Mouse (Mus musculus) ES-Bruce4 (cell line): ENCODE measurements around the gene Ddx59. TPM values are rescaled to one million over a fixed set of nuclear protein-coding genes. Genes with fewer than 3 reads are reported as not detected.

Experiments
- H3K27ac ChIP-seq: 2 replicates; pipeline ENCODE4 v1.5.1; 2012; ENCODE audit warnings: low read length, inconsistent platforms; ENCODE audit not compliant: insufficient read depth
- H3K27me3 ChIP-seq: 2 replicates; pipeline ENCODE4 v1.6.1; 2012; ENCODE audit warnings: mild to moderate bottlenecking, low read length, inconsistent platforms; ENCODE audit not compliant: control insufficient read depth, poor library complexity, insufficient read depth, severe bottlenecking
- H3K36me3 ChIP-seq: 2 replicates; pipeline ENCODE4 v1.6.1; 2012; ENCODE audit warnings: inconsistent platforms, mild to moderate bottlenecking, low read length, moderate library complexity; ENCODE audit not compliant: control insufficient read depth, poor library complexity, insufficient read depth, severe bottlenecking
- H3K4me1 ChIP-seq: one replicate; pipeline ENCODE4 v1.8.1; 2011; ENCODE audit warnings: low read length; ENCODE audit not compliant: control insufficient read depth, insufficient read depth
- H3K4me3 ChIP-seq: 2 replicates; pipeline ENCODE4 v1.5.1; 2011; ENCODE audit warnings: low read depth, mild to moderate bottlenecking, low read length
- H3K9ac ChIP-seq: 2 replicates; pipeline ENCODE4 v1.6.1; 2012; ENCODE audit warnings: low read depth, mild to moderate bottlenecking, inconsistent platforms; ENCODE audit not compliant: poor library complexity, severe bottlenecking
- H3K9me3 ChIP-seq: replicated peaks from 2 replicates; pipeline ENCODE4 v1.6.1; 2012; ENCODE audit warnings: mild to moderate bottlenecking, low read length, inconsistent platforms; ENCODE audit not compliant: control insufficient read depth, poor library complexity, insufficient read depth, severe bottlenecking
- CTCF ChIP-seq: IDR thresholded peaks from one replicate; pipeline ENCODE4 v1.8.1; 2011; ENCODE audit warnings: low read depth, low read length
- EP300 ChIP-seq: IDR thresholded peaks from 2 replicates; pipeline ENCODE4 v1.6.1; 2011; ENCODE audit warnings: low read depth, low read length; ENCODE audit not compliant: insufficient read depth
- POLR2A ChIP-seq: IDR thresholded peaks from one replicate; pipeline ENCODE4 v1.8.1; 2011; ENCODE audit warnings: low read length; ENCODE audit not compliant: insufficient read depth
- polyA plus RNA-seq: library from polyadenylated mRNA; stranded (reverse); fragments of >200 nt; gene quantifications from 2 replicates; pipeline ENCODE4 v1.2.4, GENCODE M21; 2011; ENCODE audit warnings: low read depth; ENCODE audit not compliant: missing spikeins, insufficient read depth, insufficient read length

Ddx59 gene
- polyA plus RNA-seq, 1 experiment, result 22.0 TPM

DNA sequence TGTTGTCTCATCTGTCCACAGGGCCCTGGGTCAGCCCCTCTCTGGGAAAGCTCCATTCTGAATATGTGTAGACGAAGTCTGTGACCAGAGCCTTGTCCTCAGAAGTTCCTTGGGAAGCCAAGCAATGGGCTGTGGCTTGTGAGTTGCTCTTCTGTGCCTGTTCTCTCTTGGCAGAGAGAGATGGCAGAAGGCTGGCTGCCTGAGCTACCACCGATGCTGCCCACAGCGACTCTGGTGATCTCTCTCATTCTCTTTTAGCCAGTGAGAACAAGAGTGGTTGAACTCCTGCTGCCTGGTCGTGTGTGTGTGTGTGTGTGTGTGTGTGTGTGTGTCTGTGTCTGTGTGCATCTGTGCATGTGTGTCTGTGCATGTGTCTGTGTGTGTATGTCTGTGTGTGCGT is 37.4 kb downstream of the Ddx59 start:
- Histone ChIP-seq H3K27ac (no peak overlapping the region), H3K9me3 (no peaks in the 10 kb centered on the region), H3K27me3 (no peaks in the 10 kb centered on the region), H3K4me3 (no peak overlapping the region), H3K9ac (no peak overlapping the region), H3K4me1 (no peaks in the 10 kb centered on the region), H3K36me3 (no peaks in the 10 kb centered on the region)
- TF ChIP-seq CTCF (no peak), POLR2A (no peak), EP300 (no peak)

DNA sequence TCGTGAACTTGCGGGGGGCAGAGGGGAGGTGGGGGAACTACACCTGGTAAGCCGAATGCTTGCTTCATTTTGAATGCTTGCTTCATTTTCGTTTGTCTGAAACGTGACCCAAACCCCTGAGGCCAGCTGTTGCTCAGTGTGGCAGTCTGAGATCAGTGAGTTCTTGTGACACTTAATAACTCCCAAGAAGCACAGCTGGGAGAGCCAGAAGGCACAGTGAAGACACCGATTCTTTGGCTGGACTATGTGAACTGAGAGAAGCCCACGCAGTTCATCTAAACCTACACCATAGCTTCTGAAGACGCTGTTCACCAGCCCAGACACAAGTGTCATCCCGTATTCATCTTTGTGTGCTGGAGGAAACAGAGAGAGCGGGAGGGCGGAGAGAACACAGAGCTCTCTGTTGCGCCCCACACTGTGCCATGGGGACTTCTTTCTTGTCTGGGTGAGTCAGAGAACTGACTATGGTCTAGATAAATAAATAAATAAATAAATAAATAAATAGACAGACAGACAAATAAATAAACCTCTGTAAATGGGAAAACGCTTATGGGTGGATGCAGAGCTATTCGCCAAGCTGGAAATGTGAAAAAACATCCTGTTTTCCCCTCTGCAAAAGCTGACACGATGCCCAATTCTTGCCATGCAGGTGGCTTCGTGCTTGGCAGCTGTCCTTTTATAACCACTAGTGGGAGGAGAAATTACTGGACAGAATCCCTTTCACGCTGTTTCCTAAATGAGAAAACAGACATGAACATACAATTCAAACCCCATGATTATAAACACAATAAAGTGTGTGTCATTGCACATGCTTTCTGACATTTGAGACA is 40.9 kb downstream of the Ddx59 start:
- Histone ChIP-seq H3K9ac (no peak overlapping the region), H3K4me1 (peaks cover 2% of the 10 kb centered on the region), H3K36me3 (no peaks in the 10 kb centered on the region), H3K27me3 (no peaks in the 10 kb centered on the region), H3K27ac (no peak overlapping the region), H3K9me3 (no peaks in the 10 kb centered on the region), H3K4me3 (no peak overlapping the region)
- no peak for TF ChIP-seq EP300
- no peak for TF ChIP-seq CTCF

GRCm38 (mm10) chr1:136456741-136457140 is 41.7 kb downstream of the Ddx59 start:
- H3K27me3 ChIP-seq, result no peaks in the 10 kb centered on the region
- H3K4me3 ChIP-seq, result no peak overlapping the region
- no peaks in the 10 kb centered on the region for H3K9me3 ChIP-seq
- peaks cover 2% of the 10 kb centered on the region for H3K4me1 ChIP-seq
- H3K36me3 ChIP-seq, result no peaks in the 10 kb centered on the region
- TF ChIP-seq EP300 (no peak), CTCF (no peak)
- no peak overlapping the region for H3K27ac ChIP-seq
- no peak overlapping the region for H3K9ac ChIP-seq

DNA sequence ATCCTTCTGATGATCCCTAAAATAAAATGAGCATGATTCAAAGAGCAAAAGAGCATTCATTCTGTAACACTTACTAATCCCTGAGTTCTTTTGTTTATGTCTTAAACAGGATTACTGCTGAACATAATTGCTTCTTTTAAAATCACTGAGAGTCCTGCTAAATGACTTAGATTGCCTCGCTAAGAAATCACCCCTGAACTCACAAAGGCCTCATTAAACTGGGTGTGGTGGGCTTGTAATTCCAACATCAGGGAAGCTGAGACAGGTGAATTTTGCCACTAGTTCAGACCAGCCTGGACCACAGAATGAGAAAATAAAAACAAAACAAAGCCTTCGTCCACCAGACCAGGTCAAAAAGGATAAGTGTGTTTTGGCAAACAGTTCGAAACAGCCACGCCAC is 42.3 kb downstream of the Ddx59 start:
- no peak overlapping the region for H3K4me3 ChIP-seq
- no peaks in the 10 kb centered on the region for H3K9me3 ChIP-seq
- H3K36me3 ChIP-seq, result no peaks in the 10 kb centered on the region
- H3K27ac ChIP-seq, result no peak overlapping the region
- no peaks in the 10 kb centered on the region for H3K27me3 ChIP-seq
- no peak overlapping the region for H3K9ac ChIP-seq
- no peak for TF ChIP-seq EP300
- TF ChIP-seq CTCF, result no peak
- no peak for TF ChIP-seq POLR2A
- peaks cover 2% of the 10 kb centered on the region for H3K4me1 ChIP-seq

DNA sequence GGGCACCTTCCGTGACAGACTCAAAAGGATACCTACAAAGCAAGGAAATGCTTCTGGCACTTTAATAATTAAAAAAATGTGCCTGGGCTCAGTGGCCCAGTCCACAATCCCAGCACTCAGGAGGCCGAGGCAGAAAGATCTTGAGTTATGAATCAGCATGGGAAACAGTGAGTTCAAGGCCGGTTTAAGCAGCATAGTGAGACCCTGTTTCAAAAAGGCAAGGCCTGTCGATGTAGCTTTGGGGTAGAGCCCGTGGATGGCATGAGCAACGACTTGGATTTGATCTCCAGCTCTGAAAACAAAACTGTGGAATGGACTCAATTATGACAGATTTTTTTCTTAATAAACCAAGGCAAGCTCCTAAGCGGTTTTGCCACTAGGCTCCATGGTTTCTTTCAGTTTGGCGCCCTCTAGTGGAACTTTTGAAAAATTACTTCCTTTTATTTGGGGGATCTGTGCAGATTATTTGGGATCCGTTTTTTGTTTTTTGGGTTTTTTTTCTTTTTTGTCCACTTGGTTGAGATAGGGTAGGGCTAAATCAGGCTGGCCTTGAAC is 43.7 kb downstream of the Ddx59 start:
- no peaks in the 10 kb centered on the region for H3K27me3 ChIP-seq
- H3K27ac ChIP-seq, result no peak overlapping the region
- peaks cover 2% of the 10 kb centered on the region for H3K4me1 ChIP-seq
- TF ChIP-seq CTCF (no peak), EP300 (no peak), POLR2A (no peak)
- H3K9me3 ChIP-seq, result no peaks in the 10 kb centered on the region
- no peak overlapping the region for H3K4me3 ChIP-seq
- no peak overlapping the region for H3K9ac ChIP-seq
- H3K36me3 ChIP-seq, result no peaks in the 10 kb centered on the region

DNA sequence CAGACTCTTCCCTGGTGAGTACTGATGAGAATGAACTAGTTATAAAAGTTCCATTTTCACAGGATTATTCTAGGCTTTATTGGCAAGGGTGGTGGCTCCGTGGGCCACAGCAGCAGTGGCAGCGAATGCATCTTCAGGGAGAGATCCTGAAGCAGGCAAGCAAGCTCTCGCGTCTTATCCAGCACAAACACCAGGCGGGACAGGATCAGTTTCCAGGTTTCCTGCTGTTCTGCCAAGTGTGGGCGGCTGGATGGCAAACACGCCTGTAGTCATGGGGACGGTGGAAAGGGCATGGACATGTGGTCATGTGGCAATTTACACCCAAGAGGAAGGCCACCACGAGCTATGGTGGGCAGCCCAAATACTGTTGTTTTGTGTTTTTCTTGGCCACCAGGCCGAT is 47.4 kb downstream of the Ddx59 start:
- Histone ChIP-seq H3K4me3 (0 out of 2 replicates have a peak overlapping the region, but pooled peaks have one; percentile 38), H3K36me3 (no peaks in the 10 kb centered on the region), H3K27ac (no peak overlapping the region), H3K27me3 (no peaks in the 10 kb centered on the region), H3K9ac (0 out of 2 replicates have a peak overlapping the region, but pooled peaks have one; percentile 22), H3K9me3 (no peaks in the 10 kb centered on the region), H3K4me1 (peaks cover 2% of the 10 kb centered on the region)
- TF ChIP-seq EP300 (no peak), CTCF (no peak), POLR2A (no peak)
